Mouse (Mus musculus) c-Kit-positive CD71-positive TER-119-negative erythroid progenitor cells, embryonic 14.5 days (primary cell): ENCODE measurements around the gene Fyn.

ENCODE experiments used
- DNase-seq: peaks from one replicate; pipeline ENCODE4 v3.0.0-alpha.2; 2013; ENCODE audit warnings: low read depth

The Fyn gene

DNA sequence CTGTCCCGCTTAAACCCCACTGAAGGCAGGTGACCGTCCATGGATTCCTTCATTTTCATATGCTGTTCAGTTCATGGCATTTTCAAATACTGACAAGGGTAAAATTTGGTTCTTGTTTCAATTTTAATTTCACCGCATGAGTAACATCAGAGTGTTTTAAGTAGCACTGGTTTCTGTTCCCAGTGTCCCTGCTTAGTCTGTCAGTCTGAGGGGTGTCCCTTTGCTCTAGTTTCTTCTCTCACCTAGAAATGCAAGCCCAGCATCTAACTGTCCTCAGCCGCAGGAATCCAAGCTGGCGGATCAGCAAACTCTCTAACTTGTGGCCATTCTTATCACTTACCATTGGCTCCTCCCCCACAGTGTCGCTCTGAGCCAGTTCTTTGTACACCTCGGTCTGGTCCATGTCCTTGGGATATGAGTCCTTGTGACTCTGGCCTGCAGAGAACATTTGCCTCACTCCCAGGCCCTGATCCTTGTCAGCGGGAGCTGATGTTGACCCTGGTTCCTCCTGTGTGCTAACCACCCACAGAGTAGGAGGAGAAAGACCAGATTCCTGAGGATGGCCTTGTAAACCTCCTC, 9.5 kb downstream of the Fyn start:
- no peak for DNase-seq

DNA sequence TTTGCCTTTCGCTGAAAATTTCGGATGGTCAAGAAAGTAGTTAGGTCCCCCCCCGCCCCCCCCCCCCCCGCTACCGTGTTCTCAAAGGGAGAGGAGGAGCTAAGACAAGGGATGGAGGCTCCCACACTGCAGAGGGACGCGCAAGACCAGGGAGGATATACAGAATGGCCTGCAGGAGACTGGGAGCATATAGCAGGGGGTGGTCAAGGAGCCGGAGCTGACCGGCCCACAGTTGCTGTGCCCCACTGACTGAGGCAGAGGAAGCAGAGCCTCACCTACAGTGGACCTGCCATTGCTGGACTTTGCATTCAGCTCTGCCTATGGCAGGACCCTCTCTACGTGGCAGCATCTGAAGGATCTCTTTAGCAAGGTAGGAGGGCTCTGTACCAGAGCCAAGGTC, 10.6 kb downstream of the Fyn start:
- DNase-seq = no peak

DNA sequence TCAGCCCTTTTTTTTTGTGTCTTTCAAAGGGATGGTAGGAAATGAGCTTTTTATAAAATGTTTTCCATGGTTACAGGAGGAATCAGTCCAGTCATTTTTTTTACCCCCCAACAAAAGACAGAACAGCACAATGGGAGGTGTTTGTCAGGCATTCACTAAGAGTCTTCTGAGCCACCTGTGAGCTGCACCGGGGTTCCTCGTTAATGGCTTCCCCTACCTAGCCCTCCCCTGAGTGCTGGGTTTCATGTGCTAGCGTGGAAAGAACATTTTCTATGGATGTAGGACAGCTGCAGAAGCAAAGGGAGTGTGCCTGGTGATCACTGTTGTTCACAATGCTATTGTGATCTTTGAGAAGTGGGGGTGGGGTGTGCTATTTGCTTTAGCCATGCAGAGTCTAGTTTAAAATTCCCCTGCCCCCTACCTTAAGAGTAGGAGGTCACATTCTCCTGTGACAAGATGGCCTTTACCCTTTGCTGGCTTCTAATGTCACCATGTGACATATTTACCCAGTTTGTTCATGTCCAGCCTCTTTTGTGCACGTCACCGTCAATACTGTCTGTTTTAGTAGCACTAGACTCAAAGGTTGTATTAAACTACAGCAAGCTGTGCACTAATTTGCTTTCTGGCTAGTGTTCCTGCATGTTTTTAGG, 11.2 kb downstream of the Fyn start:
- no peak for DNase-seq

DNA sequence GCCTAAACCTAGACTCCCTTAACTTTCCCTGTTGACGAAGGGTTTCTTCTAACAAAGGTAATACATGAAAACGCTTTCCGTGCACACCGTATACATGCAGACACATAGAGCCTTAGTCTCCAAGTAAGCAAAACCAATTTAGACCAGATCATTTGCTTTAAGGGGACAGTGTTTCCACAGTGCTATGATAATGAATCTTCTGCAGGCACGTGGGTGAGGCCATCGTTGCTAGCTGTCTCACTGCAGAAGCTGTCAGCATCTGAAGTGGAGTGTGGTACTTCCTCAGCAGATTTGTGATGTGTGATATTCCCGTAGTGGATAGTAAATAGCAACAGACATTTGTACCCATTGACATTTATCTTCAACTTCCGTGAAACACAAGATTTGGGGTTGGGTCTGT, 16.6 kb downstream of the Fyn start:
- DNase-seq = no peak

DNA sequence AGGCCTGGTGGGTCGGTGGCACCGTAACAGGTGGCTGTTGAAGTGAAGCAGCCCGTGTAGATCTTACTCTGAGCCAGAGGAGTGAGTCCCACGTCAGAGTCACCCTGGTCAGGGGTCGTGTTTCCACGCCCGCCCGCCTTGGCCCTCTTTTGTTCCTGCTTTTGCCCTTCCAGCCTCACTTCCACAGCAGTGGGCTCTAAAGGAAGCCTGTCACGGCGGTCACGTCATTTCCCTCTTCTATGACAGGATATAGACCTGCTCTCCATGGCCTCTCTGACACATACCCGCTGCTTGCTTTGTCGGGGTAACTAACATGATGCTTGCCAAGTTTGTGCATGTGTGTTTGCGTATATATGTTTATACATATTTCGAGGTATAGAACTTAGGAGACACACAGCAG, 17.5 kb downstream of the Fyn start:
- no peak for DNase-seq

DNA sequence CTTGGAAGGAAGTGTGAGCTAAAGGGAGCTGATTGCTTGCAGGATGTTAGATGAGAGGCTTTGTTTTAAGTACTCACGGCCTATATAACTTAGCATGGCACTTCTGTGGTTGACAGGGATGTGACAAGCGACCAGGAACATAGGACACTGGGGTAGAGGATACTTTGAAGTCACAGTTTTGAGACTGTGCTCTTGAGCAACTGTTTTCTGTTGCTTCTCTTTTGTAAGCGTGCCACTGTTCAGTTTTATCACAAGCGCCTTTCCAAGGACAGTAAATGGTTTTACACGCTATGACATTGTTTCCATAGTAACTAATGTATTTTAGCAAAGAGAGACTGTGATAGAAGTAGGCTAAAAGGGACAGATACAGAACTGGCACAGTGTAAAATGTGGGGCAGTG, 18.4 kb downstream of the Fyn start:
- DNase-seq = no peak

DNA sequence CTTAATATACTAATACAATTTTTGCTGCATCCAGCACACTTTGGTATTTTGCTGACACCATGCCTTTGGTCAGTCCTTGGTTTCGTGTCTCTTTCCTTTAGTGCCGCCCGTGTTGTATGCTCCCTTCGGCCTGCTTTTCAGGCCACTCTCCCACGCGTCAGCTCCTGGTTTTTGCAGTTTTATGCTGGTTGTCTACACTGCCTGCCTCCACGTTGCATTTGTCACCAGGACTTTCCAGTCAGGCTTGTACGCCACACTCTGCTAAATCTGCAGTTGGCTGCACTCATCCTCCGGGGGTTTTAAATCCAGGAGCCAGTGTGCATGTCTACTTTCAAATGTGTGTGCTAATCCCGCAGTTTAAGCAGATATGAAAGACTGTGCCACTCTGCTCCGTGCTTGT, 18.9 kb downstream of the Fyn start:
- no peak for DNase-seq

DNA sequence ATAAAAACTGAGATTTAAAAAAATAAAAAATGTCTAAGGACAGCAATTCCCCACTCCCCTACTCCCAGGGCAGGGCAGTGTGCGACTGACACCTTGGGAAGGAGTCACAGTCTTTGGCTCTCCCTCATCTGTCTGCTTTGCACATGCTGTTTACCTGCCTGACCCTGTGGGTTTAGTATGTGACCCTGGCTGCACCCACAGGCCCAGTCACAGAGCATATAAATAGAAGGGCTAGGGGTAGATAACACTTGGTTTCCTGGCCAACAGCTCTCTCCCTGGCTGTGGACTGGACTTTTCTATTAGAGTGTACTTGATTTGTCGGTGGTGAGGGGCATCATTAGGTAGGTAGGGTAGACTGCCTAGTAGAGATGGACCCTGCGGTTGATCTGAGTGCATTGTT, 19.5 kb downstream of the Fyn start:
- no peak for DNase-seq

DNA sequence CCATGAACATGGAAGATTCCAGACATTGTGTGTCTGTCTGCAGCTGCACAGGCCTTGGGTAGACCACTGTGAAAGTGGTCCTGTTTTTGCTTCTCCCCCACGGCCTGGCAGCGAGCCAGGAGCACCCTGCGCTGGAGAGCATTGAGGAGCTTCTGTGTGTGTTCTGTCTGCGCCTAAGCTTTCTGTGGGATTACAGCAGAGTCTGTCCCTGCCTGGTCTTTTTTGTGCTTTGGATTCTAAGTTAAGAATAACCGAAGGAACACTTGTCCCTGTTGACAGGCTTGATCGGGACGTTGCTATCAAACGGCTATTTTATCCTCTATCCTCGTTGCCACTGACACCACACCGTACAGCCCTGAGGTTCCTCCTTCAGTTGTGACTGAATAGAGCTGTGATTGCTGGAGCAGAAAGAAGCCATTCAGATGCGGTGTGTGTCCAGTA, 20.8 kb downstream of the Fyn start:
- no peak for DNase-seq

DNA sequence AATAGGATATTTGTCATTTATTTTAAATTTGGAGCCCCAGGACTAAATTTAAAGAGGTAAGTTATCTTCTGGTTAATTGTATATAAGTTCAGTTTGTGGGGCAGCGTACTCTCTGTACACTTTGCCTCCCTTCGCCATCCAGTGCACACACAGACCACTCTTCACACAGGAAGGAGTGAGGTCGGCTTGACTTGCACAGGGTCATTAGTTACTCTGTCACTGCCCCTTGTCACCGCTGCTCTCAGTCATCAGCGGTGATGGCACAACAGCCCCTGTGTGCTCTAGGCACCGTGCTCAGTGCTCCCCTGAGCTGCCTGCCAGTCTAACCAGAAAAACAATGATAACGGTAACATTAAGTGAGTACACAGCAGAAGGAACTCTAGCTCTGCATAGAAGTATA, 21.9 kb downstream of the Fyn start:
- no peak for DNase-seq

DNA sequence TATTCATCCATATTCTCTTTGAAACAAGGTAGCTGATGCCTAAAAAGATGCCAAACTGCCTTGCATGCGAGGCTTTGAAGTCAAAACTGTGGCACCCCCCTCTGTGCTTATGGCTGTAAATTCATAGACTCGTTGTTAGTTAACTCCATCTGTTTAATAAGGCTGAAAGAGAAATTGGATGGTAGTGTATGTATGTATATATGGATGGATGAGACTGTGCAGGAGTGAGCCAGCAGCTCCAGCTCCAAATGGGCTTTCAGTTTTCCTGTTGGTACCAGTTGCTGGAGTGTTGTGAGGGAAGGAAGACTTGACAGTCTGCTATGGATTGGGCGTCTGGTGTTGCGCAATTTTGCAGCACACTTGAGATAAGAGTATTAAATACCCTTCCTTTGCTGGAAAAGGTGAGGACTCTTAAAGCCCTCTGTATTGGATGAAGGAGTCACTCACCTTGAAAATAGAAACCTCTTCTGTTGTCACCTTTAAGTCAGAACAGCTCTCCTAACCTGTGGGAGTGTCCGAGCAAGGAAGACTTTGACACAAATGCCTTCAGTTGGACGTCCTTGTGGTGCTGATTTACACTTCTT, 24.3 kb downstream of the Fyn start:
- DNase-seq = no peak

DNA sequence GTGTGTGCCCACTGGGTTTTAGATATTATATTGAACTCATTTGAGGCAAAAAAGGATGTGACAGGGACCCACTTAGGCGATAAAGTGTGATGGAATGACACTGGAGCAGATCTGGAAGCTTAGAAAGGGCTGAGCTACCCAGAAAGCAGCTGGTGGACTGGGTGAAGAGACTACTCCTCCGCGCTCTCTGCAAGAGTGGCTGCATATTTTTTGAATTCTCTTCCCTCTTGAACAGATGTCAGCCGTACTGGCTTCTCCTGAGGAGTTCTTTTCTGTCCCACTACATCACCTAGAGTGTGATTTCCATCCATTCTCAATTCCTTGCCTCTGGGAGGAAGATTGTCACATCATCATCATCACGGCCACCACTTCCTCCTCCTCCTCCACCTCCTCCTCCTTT, 26.9 kb downstream of the Fyn start:
- no peak for DNase-seq

DNA sequence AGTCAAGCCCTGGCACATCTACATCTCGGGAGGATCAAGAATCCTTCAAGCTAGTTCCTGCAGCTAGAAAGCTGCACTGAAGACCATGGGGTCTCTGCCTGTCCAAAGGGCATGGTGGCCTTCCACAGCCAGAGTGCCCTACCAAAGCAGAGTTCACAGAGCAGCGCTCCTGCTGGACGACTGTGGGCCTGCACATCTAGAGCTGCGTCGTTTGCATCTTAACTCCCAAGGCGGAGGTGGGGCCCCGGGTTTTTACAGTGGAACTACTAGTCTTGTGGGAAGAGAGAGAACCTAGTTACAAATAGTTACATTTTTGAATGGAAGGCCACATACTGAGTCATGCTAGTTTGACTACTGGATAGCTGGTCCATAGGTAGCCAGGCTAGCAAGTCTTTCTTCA, 30.3 kb downstream of the Fyn start:
- no peak for DNase-seq

DNA sequence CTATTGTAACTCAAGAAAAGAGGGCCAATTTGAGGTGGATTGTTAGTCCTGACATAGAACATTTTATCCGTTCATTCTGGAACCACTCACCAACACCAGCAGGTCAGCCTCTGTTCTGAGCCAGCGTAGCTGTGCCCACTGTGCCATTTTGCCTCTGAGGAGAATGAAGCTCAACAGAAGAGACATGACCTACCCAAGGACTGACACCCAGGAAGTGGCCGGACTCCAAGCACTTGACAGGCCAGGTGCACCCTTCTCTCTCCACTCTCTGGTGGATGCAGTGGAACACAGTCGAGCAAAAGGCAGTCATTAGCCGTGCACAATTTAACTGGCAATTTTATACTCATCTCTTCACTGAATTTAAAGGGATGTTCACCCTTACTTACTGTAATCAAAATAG, 31.5 kb downstream of the Fyn start:
- no peak for DNase-seq

DNA sequence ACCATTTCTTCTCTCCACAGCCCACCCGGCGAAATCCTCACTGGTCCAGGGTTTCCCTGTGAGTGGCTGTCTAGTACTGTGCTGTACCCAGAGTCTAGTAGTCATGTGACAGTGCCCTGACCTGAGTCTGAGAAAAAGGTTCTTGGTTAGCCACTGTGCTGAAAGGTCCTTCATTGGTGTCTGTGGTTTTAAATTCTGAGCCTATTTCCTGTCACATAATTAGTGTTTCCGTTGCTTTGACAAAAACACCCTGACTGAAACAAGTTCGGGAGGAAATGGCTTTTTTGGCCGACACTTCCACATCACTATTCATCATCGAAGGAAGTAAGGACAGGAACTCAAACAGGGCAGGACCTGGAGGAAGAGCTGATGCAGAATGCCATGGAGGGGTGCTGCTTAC, 33.8 kb downstream of the Fyn start:
- DNase-seq = no peak

DNA sequence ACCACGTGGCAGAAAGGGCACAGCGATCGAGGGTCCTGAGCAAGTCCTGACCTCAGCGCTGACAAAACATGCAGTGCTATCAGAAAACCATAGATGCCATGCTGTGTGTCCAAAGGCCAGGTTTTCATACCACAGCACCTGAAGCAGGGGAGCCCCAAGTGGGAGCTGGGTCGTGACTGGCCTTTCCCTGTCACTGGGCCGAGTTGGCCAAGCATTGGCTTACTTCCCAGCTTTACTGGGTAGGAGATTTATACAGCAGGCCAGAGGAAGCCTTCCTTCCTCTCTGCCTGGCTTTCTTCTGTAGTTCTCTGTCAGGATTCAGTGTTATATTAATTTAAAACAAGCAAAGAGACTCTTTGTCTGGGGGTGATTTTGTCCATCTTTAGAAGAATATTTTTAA, 35.1 kb downstream of the Fyn start:
- DNase-seq = no peak

DNA sequence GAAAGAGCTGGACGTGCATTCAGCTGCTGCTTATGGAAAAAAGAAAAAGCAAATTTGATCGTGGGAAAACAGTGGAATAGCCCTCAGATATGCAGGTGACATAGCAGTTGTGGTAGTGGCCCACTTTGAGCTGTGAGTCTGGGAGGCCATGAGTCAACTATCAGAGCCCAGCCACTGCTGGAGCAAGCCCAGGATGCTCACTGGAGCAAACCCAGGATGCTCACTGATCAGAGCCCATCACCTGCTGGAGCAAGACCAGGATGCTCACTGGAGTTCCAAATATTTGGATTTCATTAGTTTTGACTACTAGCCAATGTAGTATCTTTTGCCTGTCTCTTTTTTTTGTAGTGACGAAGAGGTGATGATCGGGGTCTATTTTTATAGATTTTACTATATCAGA, 35.5 kb downstream of the Fyn start:
- no peak for DNase-seq

DNA sequence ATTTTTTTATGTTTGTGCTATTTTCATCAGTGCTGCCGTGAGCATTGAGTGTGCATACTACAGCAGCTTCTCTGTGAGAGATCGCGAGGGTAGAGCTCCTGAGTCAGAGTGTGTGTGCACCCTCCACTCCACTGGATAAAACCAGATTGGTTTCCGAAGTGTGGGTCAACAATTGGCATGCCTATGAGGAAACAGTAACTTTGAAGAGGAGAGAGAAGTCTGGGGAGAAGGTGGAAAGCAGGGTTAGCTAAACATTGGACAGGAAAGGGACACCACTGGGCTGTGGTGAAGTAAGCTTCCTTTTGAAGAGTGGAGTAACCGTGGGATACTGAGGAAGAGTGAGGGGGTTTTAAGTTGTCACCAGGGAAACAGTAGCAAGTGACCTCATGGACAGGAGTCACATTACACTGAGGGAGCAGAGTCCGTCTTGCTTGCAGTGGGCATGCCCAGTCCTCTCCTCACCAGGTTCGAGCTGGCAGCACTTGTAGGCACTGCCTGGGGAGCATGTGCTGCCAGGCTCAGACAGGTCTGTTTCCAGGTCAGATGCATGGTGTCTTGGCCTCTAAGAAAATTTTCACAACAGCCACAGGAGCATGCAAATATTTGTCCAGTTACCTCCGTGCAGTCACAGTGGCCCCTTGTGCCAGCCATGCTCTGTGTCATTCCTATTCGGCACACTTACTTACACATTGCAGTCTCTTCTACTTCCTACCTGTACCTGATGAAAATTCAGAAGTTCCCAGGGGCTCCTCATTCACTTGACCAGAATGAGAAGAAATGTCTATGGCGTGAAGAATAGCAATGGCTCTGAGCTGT, 37.5 kb downstream of the Fyn start:
- no peak for DNase-seq

DNA sequence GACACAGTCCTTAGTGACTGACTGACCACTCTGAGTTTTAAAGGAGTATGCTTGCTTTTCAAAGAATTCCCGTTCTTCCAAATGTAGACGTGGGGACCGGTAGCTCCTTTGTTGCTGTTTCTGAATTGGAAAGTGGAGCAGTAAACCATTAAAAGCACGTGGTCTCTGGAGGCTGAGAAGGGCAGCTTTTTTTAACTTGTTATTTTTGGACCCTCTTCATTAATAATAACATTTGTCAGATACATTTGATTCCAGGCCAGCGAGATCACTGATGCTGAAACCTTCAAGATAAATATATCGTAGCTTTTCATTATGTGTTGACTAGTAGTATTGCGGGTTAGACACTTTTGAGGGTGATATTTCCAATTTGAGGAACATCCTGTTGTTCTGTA, 38.1 kb downstream of the Fyn start:
- no peak for DNase-seq

DNA sequence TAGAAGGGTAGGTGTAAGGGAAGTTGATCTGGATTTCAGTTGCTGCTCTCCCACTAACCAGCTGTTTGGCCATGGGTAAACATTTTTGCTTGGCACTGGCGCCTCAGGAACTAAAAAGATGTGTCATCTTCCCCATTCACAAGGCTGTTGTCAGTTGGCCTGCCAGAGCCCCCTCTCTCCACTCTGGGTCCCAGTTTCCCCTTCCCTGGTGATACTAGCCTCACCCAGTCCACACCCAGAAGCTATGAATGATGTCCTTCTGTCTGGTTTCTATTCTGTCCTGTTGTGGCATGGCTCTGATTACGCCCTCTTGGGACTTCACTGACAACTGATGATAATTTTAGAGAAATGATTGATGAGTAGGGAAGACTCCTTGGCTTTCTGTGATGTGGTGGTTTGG, 38.9 kb downstream of the Fyn start:
- DNase-seq = no peak

DNA sequence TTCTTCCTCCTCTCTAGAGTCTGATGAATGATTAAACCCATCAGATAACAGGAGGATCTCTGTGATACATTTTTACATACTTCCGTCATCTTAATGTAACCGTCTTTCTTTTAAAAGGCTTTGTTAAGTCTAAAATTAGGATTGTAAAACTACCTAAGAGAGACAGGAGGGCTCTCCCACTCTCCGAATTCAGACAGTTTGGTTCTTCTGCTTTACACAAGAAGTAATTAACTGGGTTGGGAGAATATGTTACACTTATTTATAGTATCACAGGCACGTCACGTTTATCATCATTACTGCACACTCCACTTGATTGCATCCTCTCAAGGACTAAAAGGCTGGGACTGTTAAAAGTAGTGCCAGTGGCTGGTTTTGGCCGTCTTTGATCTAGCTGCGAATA, 40.9 kb downstream of the Fyn start:
- DNase-seq = no peak

DNA sequence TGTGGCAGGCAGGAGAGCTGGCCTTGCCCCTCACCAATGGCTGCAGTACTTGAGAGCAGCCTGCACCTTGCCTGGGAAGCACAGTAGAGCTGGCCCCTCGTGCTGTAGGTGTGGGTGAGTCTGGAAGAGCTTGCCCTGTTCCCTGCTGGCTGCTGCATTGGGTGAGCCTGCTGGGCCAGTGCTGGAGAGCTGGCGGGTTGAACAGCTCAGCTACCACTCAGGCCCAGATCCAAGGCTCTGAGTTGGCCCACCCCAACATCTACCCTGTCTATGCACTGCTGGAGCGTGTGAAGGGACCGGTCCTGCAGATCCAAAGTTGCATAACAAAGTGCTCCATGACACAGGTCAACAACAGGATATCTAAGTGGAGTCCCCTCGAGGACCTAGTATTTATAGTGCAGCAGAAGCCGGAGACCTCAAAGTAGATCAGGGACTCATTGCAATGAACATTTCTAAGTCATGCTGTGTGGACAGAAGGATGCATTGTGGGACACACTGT, 41.5 kb downstream of the Fyn start:
- no peak for DNase-seq
